Mouse (Mus musculus) R1 (cell line): ENCODE measurements around the gene Hist2h2bb.
A peak's percentile ranks its signal among the peaks of the same experiment; 100 is the strongest.
"Not testable (repeated sequence)": the region's sequence is repeated elsewhere in the genome, so short reads cannot be mapped to it uniquely, and the experiment has no call there.

Source experiments
- DNase-seq: peaks from one replicate; pipeline ENCODE4 v3.0.0-alpha.2; 2018; ENCODE audit warnings: low read depth, low spot score

The Hist2h2bb gene

DNA sequence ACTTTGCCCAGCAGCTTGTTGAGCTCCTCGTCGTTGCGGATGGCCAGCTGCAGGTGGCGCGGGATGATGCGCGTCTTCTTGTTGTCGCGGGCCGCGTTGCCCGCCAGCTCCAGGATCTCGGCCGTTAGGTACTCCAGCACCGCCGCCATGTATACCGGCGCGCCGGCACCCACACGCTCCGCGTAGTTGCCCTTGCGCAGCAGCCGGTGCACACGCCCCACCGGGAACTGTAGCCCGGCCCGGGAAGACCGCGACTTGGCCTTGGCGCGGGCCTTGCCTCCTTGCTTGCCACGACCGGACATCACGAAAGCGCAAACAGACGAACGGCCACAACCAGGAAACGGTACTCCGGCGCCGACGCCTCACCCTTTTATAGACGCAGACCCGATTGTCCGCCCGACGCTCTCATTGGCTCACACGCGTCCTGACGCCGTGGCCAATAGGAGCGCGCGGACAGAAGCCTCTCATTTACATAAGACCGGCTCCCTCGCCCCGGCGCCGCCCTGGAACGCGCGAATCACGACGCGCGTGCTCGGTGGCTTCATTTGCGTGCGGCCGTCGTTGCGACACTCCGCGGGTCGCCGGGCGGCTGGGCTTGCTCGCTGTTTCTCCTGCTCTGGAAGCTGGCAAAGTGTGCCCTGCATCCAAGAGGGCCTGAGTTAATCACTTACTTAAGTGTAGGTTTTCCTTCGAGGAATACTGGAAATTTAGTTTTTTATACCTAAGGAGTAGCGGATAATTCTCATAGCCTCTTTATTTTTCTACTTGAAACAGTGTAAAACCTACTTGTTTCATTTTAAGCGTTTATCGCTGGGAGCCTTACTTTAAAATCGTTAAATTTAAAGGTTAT, 29.4 kb upstream of the Hist2h2bb start, which contains the start of gene Hist2h2aa2:
Hist2h2aa2 (minus strand) TSS at position 328 of the 850 bp plus-strand sequence.
- peak; percentile 50 for DNase-seq

DNA sequence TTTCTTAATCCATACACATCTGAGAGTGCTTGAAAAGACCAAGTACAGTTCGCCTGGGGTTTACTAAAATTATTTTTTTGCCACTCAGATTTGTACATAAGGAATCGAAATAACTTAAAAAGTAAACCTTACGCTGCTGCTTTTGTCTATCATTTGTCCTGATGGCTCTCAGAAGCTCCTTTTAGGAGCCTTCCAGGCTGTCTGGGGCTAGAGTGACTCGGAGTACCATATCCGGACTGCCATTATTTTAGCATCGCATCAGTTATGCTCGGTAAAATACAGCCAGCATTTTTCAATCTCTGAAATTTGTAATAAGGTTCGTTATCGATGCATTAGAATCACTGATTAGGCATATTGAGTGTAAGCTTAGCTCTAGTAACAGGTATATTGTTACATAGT, 28.8 kb upstream of the Hist2h2bb start:
- no peak for DNase-seq

DNA sequence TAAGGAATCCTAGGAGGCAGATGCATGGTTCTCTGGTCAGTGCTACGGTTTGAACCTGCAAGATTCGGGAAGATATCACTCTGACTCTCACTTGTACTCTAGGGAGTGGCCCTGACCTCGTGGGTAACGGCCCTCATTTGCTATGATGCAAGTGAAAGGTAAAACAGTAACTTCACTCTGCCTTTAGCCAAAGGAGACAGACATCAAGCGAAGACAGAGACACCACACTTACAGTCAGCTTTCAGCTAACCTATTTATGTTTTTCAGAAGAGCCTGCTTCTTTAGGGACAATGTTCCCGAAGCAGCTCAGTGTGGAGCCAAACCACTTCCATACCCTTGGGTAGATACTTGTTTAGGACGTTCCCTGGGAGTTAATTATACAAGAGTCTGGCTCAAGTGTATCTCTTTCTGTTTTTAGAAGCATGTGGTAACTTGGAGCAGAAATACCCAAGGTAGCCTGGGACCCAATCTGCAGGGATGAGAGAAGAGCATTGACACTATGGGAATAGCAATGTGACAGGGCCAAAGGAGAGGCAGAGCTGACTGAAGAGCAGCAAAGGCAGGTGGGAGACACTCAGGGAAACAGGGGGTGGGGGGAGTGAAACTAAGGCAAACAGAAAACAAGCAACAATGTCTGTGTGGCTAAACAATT, 25.5 kb upstream of the Hist2h2bb start:
- no peak for DNase-seq

DNA sequence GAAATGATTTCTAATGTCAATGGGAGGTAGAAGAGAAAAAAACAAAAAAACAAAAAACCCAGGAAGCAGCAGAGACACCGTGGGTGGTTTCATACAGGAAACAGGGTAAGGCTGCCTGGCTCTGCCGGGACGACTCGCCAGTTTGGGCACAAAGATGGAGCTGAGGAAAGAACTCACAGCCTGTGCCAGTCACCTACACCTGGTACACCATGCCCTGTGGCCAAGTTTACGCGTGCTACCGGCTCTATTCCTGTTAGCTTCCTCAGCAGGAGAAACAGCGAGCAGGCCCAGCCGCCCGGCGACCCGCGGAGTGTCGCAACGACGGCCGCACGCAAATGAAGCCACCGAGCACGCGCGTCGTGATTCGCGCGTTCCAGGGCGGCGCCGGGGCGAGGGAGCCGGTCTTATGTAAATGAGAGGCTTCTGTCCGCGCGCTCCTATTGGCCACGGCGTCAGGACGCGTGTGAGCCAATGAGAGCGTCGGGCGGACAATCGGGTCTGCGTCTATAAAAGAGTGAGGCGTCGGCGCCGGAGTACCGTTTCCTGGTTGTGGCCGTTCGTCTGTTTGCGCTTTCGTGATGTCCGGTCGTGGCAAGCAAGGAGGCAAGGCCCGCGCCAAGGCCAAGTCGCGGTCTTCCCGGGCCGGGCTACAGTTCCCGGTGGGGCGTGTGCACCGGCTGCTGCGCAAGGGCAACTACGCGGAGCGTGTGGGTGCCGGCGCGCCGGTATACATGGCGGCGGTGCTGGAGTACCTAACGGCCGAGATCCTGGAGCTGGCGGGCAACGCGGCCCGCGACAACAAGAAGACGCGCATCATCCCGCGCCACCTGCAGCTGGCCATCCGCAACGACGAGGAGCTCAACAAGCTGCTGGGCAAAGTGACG, 24.3 kb upstream of the Hist2h2bb start, which contains the start of gene Hist2h2aa1:
Hist2h2aa1 (plus strand) TSS at position 495 of the 884 bp plus-strand sequence.
- DNase-seq = peak; percentile 73

DNA sequence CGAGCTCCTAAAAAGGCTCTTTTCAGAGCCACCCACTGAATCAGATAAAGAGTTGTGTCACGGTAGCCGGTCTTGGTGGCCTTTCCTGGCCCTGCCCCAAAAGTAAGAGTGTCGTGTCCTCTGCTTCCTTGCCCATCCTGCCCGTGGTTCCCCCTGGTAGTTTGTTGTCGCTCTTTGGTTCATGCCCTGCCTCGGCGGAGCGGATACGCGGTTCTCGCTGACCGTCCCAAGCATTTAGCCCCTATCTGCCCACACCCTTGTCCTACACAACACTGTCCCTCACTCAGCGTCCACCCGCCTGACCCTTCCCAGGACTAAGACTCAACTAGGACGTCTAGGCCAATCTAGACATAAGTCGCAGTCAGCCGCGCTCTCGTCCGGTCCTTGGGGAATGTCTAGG, 23.5 kb upstream of the Hist2h2bb start:
- not testable (repeated sequence) for DNase-seq

DNA sequence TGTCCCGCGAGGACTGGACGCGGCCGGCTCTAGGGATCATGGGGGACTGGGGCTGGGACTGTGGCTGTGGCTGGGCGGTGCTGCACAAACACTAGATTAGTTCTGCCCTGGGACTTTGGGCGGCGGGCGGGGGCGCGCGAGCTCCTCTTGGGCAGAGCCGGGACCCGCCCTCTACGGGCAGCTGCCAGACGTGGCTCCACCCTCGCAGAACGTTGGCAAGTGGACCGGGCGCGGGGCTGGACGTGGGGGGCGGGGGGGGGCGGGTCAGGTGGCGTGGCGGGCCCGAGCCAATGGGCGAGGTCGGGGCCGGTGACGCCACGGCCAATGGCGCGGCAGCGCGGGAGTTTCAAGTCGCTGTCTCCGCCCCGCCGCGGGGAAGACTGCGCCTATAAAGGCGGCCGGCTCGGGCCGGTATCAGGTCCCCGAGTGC, 23.1 kb upstream of the Hist2h2bb start, which contains the start of gene Hist2h3c1:
Hist2h3c1 (plus strand) TSS at position 259 of the 430 bp plus-strand sequence.
- DNase-seq = not testable (repeated sequence)

DNA sequence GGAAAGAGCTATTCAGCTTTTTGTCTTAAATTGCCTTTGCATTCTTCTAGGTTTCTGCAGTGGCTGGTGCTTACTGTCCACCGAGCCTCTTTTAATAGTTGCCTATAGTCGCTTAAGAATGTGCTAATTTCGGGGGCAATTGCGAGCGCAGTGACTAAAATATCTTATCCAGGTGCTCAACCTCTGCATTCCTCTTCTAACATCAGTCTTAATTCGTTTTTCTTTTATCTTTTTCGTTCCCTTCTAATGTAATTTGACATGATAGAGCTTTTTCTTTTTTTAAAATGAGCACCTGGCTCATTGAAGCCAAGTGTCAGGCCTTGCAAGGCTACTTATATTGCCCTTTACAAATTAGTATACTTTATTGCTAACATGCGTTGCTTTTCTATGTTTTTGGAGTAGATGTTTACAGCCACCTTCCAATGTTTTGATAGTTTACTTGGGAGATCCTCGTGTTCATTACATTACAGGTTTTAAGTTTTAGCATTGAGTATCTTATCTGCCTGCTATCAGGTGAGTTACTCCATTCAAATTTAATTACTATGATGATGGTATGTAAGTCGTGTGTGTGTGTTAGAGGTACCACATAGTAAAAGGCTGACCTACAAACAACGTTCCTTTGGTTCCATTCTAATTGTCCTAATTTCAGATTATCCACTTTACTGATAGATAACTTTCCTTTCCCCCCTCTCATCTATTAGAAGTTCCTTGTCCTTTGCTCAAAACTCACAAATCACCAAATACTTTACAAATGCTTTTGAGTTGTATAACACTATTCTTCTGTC, 22.0 kb upstream of the Hist2h2bb start:
- DNase-seq = peak; percentile 62

DNA sequence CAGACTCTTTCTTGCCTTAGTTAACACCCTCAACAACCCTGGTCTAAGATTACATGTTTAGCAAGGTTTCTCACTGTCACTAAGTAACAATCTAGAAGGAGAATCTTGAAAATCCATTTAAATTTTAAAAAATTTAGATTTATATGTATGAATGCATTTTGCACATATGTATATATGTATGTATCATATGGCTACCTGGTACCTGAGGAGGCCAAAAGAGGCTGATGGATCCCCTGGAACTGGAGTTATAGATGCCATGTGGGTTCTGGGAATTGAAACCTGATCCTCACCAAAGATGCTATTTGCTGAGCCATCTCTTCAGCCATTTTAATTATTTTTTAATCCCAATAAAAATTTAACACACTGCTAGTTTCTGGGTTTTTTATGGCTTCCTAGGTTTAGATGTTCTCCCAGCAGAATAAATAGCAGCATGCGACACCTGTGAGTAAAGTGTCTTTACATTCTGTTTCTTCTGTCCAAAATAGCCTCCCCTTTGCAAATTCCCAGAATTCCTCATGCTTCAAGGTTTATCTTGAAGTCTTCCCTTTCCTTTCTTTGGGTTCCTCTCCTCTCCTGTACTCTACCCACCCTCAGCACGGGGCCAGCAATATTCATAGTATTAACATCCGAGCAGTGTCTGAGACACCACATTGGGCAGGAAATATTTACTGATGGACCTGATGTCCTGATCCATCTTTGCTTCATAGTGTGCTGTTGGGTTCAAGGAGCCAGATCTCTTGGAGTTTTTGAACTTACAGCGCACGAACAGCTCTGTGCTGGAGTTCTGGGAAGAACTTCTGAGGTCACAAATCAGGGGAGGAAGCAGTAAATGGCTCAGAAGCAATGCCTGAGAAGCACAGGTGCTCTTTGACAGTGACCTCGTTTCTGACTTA, 21.2 kb upstream of the Hist2h2bb start:
- no peak for DNase-seq

DNA sequence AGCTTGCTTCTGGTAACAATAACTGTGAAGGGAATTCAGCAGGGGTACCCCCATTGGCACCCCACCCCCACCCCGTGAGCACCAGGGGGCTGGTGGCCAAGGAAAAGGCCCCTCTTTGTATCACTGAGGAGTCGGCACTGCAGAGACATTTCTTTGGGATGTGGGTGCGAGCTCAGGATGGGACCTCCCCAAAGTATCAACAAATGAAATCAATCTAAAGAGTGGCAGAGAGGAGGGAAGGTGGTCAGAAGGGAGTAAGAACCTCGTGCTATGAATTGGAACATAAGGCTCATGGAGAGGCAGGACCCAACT, 20.6 kb upstream of the Hist2h2bb start:
- DNase-seq = no peak

DNA sequence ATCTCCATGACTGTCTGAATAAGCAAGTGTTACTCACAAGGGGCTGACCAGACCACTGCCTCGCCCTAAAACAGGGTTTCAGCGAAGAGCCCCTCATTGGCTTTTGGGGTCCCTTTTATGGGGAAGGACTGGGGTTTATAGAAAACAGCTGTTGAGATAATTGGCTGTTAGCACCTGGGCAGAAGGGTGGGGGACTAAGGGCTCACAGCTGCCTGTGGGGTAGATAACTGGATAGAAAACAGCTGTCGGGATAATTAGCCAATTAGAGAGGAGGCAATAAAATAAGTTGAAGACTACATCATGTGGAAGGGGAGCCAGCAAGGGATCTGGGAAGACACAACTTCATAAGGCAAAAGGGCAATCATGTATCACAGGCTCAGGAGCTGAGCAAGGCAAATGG, 18.7 kb upstream of the Hist2h2bb start:
- no peak for DNase-seq

DNA sequence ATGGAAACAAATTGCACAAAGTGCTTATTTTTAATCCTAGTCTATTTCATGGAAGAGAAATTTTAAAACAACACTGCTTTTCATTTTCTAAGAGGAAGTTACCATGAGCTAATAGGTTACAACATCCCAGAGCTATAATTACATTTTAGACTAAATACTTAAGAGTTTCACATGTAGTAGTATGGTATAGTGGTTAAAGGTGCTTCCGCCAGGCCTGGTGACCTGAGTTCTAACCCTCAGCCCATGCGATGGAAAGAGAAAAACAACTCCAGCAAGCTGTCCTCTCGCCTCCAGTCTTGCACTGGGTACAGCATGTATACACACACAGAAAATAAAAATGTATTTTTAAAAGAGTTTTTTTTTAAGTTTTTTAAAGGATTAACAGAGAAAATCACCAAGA, 17.8 kb upstream of the Hist2h2bb start:
- DNase-seq = no peak

DNA sequence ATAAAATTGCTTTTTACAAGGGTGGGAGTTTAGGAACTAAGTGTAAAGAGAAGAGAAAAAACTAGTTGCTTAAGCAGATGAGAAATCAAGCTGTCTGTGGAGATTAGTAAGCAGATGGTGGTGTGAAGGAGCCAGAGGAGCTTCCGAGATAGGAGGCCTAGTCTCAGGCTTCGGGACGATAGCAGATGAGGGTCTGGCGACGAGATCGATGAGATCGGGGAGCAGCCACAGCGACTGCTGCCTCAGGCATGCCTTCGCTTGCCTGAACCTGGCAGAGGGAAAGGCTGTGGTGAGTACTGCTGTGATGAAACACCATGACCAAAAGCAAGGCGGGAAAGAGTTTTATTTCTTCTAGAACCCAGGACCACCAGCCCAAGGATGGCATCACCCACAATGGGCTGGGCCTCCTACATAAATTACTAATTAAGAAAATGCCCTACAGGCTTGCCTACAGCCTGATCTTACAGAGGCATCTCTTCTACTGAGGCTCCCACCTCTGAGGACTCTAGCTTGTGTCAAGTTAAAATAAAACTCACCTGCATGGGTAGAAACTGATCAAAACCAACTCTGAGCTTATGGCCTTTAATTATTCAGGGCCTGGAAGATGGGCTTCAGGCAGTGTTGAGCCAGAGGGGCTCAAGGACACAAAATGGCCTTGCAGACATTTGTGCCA, 14.7 kb upstream of the Hist2h2bb start:
- DNase-seq = peak; percentile 79

DNA sequence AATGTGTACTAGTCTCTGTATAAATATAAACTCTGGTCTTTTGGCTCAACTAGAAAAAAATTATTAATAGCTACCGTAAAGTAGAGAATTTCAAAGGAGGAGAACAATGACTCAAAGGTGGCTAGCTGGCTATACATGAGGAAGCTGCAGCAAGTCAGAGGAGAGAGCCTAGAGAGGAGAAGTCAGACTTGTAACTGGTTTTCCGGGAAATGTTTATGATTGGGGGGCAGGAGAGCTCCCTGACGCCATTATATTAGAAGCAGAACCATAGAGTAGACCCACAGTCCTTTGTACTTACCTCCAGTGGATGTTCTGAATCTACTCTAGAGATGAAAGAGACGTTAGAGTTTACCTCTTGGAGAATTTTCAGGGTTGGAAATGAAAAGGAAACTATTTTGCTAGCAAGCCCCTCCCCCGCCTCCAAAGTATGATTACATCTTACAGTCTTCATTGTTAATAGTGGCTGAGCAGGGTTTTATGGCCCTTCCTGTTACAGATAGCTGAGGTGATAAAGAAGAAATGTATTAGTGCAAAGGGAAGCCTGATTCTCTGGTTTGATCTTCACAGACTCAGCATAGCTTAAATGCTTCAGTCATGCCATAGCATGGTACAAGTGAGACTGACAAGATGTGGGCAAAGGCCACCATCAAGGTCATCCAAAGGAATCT, 13.5 kb upstream of the Hist2h2bb start:
- no peak for DNase-seq

DNA sequence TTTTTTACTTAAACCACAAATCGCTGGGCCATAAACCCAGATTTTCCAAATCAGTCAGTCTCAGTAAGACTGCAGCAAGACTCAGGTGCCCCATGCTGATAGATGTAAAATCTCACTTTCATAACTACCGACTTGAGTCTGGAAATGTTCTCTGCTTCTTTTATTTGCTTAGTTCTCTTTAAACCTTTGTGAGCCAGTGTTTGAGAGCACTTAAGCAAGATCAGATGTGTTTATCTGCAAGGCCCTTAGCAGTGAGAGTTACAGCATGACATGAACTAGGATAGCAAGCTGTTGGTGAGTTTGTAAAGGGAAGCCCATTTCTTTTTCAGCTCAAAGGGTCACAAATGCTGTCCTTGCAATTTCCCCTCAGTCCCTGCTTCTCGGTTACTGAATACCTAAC, 12.4 kb upstream of the Hist2h2bb start:
- no peak for DNase-seq

DNA sequence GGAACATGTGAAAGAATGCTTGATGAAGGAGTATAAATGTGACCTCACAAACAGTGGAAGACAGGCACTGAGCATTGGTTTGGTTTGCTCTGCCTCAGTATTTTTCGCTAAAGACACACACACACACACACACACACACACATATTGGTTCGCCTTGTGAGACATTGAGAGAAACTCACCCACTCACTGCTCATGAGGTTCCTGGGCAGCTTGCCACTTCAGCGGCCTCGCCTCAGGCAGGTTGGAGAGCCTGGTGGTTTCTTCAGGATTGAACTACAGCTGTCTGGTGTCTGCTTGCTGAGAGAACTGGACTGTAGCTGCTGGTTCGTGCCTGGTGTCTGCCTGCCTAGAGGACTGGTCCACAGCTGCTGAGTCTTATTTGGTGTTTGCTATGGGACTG, 9.3 kb upstream of the Hist2h2bb start:
- DNase-seq = no peak

DNA sequence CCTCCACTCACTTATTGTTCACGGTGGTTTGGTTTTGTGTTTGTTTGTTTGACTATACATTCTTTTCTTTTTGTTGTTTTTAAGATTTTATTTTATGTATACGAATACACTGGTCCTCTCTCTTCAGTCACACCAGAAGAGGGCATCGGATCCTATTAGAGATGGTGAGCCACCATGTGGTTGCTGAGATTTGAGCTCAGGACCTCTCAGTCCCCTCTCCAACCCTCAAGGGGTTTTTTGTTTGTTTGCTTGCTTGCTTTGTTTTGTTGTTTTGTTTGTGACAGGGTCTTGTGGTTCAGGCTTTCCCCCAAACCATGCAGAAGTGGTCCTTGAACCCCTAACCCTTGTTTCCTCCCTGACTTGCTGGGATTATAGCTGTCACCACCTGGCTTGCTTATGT, 7.9 kb upstream of the Hist2h2bb start:
- DNase-seq = no peak

DNA sequence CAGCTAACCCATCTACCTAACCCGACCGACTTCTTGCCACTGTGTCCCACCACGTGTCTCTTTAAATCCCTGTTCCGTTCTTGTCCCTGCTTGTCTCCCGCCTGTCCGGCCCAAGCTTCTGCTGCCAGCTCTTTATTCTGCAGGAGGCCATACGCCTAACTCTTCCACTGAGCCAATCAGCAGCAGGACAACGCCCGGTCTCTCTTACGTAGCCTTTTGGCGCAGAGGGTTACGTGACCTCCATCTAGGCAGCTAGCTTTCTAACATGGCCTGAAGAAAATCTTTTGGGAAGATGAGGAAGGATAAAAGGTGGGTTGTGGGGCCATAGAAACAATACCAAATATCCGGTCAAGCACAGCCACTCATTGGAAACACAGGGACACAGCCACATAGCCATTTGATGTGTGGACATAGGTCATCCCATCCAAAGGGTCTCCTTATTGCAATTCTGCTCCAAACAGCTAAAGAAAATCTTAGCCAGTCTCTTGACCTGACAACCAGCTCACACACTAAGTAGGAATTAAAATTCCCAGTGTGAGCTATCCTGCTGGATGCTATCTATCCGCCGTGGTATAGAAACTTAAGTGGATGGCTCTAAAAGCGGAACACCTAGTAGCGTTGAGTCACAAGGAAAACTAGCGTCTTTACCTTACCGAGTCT, 7.2 kb upstream of the Hist2h2bb start:
- peak; percentile 93 for DNase-seq

DNA sequence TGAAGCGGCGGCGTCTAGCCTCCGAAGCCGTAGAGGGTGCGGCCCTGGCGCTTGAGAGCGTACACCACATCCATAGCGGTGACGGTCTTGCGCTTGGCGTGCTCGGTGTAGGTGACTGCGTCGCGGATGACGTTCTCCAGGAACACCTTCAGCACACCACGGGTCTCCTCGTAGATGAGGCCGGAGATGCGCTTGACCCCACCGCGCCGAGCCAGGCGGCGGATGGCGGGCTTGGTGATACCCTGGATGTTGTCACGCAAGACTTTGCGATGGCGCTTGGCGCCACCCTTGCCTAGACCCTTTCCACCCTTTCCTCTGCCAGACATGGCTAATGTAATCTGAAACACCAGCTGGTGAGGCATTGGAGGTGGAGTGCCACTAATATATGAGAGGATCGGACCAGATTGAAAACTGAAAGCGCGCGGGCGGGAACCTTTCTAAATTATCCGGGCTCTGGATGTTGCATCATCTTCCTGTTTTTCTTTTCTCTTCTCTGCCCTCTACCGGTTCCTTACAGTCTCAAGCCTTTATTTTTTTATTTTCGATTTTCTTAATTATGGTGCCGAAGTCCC, 6.5 kb upstream of the Hist2h2bb start, which contains the start of gene Hist2h4:
Hist2h4 (minus strand) TSS at position 333 of the 572 bp plus-strand sequence.
- DNase-seq = peak; percentile 96
